Mouse (Mus musculus): ENCODE data around the gene Tra2b. TPM values are rescaled to one million over a fixed set of nuclear protein-coding genes. Genes with fewer than 3 reads are reported as not detected.
"Not testable (repeated sequence)": the region's sequence is repeated elsewhere in the genome, so short reads cannot be mapped to it uniquely, and the experiment has no call there.

Tra2b gene
- polyA plus RNA-seq, 1 experiment: 7.1 TPM

DNA sequence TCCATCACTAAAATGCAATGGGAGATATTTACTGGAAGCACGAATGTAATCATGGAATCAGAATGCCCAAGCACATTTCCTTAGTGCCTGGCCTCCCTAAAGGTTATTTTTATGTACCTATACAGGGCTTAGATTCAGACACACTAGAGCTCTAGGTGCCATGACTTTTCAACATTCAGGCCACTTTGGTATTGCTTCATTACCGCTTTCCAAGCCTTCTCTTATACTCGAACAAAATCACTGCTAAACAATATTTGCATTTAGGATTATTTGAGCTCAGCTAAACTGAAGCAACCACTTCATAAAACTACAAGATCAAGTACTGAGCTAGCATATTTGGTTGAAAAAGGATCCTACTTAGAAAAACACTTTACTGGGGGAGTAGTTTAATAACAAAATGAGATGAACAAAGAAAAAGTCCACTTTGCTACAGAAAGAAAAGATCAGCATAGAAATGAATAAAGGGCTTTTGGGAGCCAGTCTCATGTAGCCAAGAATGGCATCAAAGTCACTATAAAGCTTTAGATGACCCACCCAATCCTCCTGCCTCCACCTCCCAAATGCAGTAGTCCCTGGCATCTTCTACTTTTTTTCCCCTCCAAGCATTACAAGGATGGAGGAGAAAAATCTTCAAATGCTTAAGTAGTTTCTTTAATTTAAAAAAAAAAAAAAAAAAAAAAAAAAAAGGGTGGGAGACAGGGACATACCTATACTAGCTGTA, 5.2 kb downstream of the Tra2b start:
- H3K4me1 ChIP-seq (ENCODE audit: control insufficient read depth): peaks cover 36% of the 10 kb centered on the region

DNA sequence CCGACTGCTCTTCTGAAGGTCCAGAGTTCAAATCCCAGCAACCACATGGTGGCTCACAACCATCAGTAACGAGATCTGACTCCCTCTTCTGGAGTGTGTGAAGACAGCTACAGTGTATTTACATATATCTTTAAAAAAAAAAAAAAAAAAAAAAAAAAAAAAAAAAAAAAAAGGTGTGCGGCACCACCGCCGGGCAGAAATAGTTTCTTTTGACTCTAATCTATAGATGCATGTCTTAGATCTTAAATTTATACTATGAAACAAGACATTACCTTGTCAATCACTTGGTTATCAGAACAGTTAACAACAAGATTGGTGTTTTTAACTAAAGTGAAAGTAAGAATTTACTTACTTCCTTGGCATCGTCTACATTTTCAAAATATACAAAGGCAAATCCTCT, 13.6 kb downstream of the Tra2b start:
- not testable (repeated sequence) for H3K4me3 ChIP-seq (replicated peaks); H3K4me1 ChIP-seq (ENCODE audit: control insufficient read depth); H3K27me3 ChIP-seq (ENCODE audit: control insufficient read depth); H3K9me3 ChIP-seq (ENCODE audit: control insufficient read depth, low read length)
- peaks cover 99% of the 10 kb centered on the region for H3K36me3 ChIP-seq (ENCODE audit: control insufficient read depth)

More for the DNA sequence above, 5.2 kb downstream of the Tra2b start:
- Histone ChIP-seq H3K4me3 (replicated peaks) (no peak overlapping the region), H3K27me3 (ENCODE audit: control insufficient read depth) (no peaks in the 10 kb centered on the region), H3K9me3 (ENCODE audit: control insufficient read depth, low read length) (no peaks in the 10 kb centered on the region), H3K36me3 (ENCODE audit: control insufficient read depth) (peaks cover 77% of the 10 kb centered on the region)
- TF ChIP-seq TAL1 (IDR thresholded peaks at IDR 0.05; ENCODE audit: low read length): no peak
- TF ChIP-seq GATA1 (IDR thresholded peaks at IDR 0.05; ENCODE audit: low read length): no peak

DNA sequence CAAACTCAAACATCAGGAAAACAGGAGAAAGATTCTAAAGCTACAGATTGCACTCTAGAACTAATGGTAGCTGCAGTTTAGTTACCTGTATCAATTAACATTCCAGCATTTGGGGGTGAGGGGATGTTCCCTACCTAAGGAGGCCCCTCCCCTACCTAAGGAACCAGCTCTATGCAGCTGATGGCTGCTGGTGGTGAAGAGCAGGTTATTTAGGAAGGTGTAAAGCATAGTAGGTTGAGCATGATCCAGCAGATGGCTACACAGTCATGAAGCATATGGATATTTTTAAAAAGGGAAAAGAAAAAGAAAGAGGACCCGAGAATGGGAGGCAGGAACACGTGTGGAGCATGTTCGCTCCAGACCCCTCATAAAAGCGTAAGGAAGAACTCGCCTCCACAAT, 15.5 kb downstream of the Tra2b start:
- Histone ChIP-seq H3K4me3 (replicated peaks) (no peak overlapping the region), H3K9me3 (ENCODE audit: control insufficient read depth, low read length) (no peaks in the 10 kb centered on the region), H3K36me3 (ENCODE audit: control insufficient read depth) (peaks cover 95% of the 10 kb centered on the region), H3K27me3 (ENCODE audit: control insufficient read depth) (no peaks in the 10 kb centered on the region), H3K4me1 (ENCODE audit: control insufficient read depth) (peaks cover 3% of the 10 kb centered on the region; the same call in 1 of the 2 replicates)
- no peak for TF ChIP-seq GATA1 (IDR thresholded peaks at IDR 0.05; ENCODE audit: low read length)
- TF ChIP-seq TAL1 (IDR thresholded peaks at IDR 0.05; ENCODE audit: low read length): no peak

- peaks cover 95% of the 10 kb centered on the region for H3K36me3 ChIP-seq (ENCODE audit: control insufficient read depth)
- H3K9me3 ChIP-seq (ENCODE audit: control insufficient read depth, low read length): no peaks in the 10 kb centered on the region
- peaks cover 3% of the 10 kb centered on the region; the same call in 1 of the 2 replicates for H3K4me1 ChIP-seq (ENCODE audit: control insufficient read depth)
- H3K4me3 ChIP-seq (replicated peaks): no peak overlapping the region
- no peak for TF ChIP-seq GATA1 (IDR thresholded peaks at IDR 0.05; ENCODE audit: low read length)
- TF ChIP-seq TAL1 (IDR thresholded peaks at IDR 0.05; ENCODE audit: low read length): no peak
- H3K27me3 ChIP-seq (ENCODE audit: control insufficient read depth): no peaks in the 10 kb centered on the region
These were observed 16.1 kb downstream of the Tra2b start for GRCm38 (mm10) chr16:22249754-22250153.

GRCm38 (mm10) chr16:22242239-22242866, 23.5 kb downstream of the Tra2b start:
- TF ChIP-seq TAL1 (IDR thresholded peaks at IDR 0.05; ENCODE audit: low read length): no peak
- TF ChIP-seq GATA1 (IDR thresholded peaks at IDR 0.05; ENCODE audit: low read length): no peak
- Histone ChIP-seq H3K36me3 (ENCODE audit: control insufficient read depth) (peaks cover 79% of the 10 kb centered on the region), H3K27me3 (ENCODE audit: control insufficient read depth) (no peaks in the 10 kb centered on the region), H3K4me1 (ENCODE audit: control insufficient read depth) (no peaks in the 10 kb centered on the region), H3K9me3 (ENCODE audit: control insufficient read depth, low read length) (no peaks in the 10 kb centered on the region), H3K4me3 (replicated peaks) (no peak overlapping the region)

- no peaks in the 10 kb centered on the region for H3K9me3 ChIP-seq (ENCODE audit: control insufficient read depth, low read length)
- no peak overlapping the region for H3K4me3 ChIP-seq (replicated peaks)
- H3K36me3 ChIP-seq (ENCODE audit: control insufficient read depth): peaks cover 78% of the 10 kb centered on the region
- H3K27me3 ChIP-seq (ENCODE audit: control insufficient read depth): no peaks in the 10 kb centered on the region
- no peaks in the 10 kb centered on the region for H3K4me1 ChIP-seq (ENCODE audit: control insufficient read depth)
- no peak for TF ChIP-seq TAL1 (IDR thresholded peaks at IDR 0.05; ENCODE audit: low read length)
- TF ChIP-seq GATA1 (IDR thresholded peaks at IDR 0.05; ENCODE audit: low read length): no peak
These were observed 24.2 kb downstream of the Tra2b start for GRCm38 (mm10) chr16:22241376-22242238.

DNA sequence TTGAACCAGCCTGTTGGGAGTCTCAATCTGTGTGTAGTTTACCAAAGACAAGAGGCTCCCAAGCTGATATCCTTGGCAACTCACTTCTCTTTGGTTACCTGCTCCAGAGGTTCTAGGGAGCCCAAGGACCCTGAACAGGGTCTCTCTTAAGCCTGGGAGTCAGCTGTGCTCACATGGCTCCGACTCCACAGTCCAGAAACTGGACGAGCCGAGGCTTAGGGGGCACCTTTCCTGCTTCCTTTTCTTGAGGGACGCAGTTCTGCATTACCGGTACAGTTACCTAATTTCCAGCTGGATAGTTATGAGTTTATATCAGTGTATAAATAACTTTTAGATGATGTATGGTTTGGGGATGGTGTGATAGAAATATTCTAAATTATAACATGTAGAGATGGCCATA, 24.9 kb downstream of the Tra2b start:
- no peaks in the 10 kb centered on the region for H3K9me3 ChIP-seq (ENCODE audit: control insufficient read depth, low read length)
- no peaks in the 10 kb centered on the region for H3K27me3 ChIP-seq (ENCODE audit: control insufficient read depth)
- no peak overlapping the region for H3K4me3 ChIP-seq (replicated peaks)
- H3K4me1 ChIP-seq (ENCODE audit: control insufficient read depth): no peaks in the 10 kb centered on the region
- TF ChIP-seq GATA1 (IDR thresholded peaks at IDR 0.05; ENCODE audit: low read length): no peak
- no peak for TF ChIP-seq TAL1 (IDR thresholded peaks at IDR 0.05; ENCODE audit: low read length)
- peaks cover 79% of the 10 kb centered on the region for H3K36me3 ChIP-seq (ENCODE audit: control insufficient read depth)

GRCm38 (mm10) chr16:22239978-22240377, 25.8 kb downstream of the Tra2b start:
- Histone ChIP-seq H3K9me3 (ENCODE audit: control insufficient read depth, low read length) (no peaks in the 10 kb centered on the region), H3K27me3 (ENCODE audit: control insufficient read depth) (no peaks in the 10 kb centered on the region), H3K36me3 (ENCODE audit: control insufficient read depth) (peaks cover 70% of the 10 kb centered on the region), H3K4me3 (replicated peaks) (no peak overlapping the region), H3K4me1 (ENCODE audit: control insufficient read depth) (no peaks in the 10 kb centered on the region)
- TF ChIP-seq TAL1 (IDR thresholded peaks at IDR 0.05; ENCODE audit: low read length) (no peak), GATA1 (IDR thresholded peaks at IDR 0.05; ENCODE audit: low read length) (no peak)
